Mouse (Mus musculus): ENCODE measurements at regions not wholly inside any gene's neighbourhood (a gene's known extent, or its start where the extent isn't known, plus 50 kb on each side); places are given as distances from the start of the nearest gene placed in this dataset.

- peak; percentile 40 for DNase-seq (ENCODE audit: low read depth)
- no peak for TF ChIP-seq POLR2A (IDR thresholded peaks at IDR 0.05; ENCODE audit: borderline replicate concordance, extremely low read depth, insufficient read depth, insufficient read length, poor library complexity, severe bottlenecking)
- TF ChIP-seq CTCF (IDR thresholded peaks at IDR 0.05; ENCODE audit: borderline replicate concordance, extremely low read depth, insufficient read depth, insufficient read length) = no peak
Observed at GRCm38 (mm10) chr3:9346356-9346755, 263.5 kb downstream of the Zfp704 start.

GRCm38 (mm10) chr3:9345885-9346284 lies 264.0 kb downstream of the Zfp704 start:
- DNase-seq (ENCODE audit: low read depth) = no peak
- TF ChIP-seq POLR2A (IDR thresholded peaks at IDR 0.05; ENCODE audit: borderline replicate concordance, extremely low read depth, insufficient read depth, insufficient read length, poor library complexity, severe bottlenecking) (no peak), CTCF (IDR thresholded peaks at IDR 0.05; ENCODE audit: borderline replicate concordance, extremely low read depth, insufficient read depth, insufficient read length) (no peak)

GRCm38 (mm10) chr3:9343586-9343985 lies 266.3 kb downstream of the Zfp704 start:
- TF ChIP-seq POLR2A (IDR thresholded peaks at IDR 0.05; ENCODE audit: borderline replicate concordance, extremely low read depth, insufficient read depth, insufficient read length, poor library complexity, severe bottlenecking) = no peak
- TF ChIP-seq CTCF (IDR thresholded peaks at IDR 0.05; ENCODE audit: borderline replicate concordance, extremely low read depth, insufficient read depth, insufficient read length) = no peak
- DNase-seq (ENCODE audit: low read depth) = peak; percentile 26

- DNase-seq (ENCODE audit: low read depth) = no peak
- no peak for TF ChIP-seq CTCF (IDR thresholded peaks at IDR 0.05; ENCODE audit: borderline replicate concordance, extremely low read depth, insufficient read depth, insufficient read length)
- no peak for TF ChIP-seq POLR2A (IDR thresholded peaks at IDR 0.05; ENCODE audit: borderline replicate concordance, extremely low read depth, insufficient read depth, insufficient read length, poor library complexity, severe bottlenecking)
Observed at GRCm38 (mm10) chr3:9342167-9342566, 267.7 kb downstream of the Zfp704 start.

GRCm38 (mm10) chr3:9341657-9342056 lies 268.2 kb downstream of the Zfp704 start:
- peak; percentile 61 for DNase-seq (ENCODE audit: low read depth)
- TF ChIP-seq POLR2A (IDR thresholded peaks at IDR 0.05; ENCODE audit: borderline replicate concordance, extremely low read depth, insufficient read depth, insufficient read length, poor library complexity, severe bottlenecking) (no peak), CTCF (IDR thresholded peaks at IDR 0.05; ENCODE audit: borderline replicate concordance, extremely low read depth, insufficient read depth, insufficient read length) (no peak)

GRCm38 (mm10) chr3:9341244-9341643 lies 268.6 kb downstream of the Zfp704 start:
- TF ChIP-seq CTCF (IDR thresholded peaks at IDR 0.05; ENCODE audit: borderline replicate concordance, extremely low read depth, insufficient read depth, insufficient read length) = no peak
- TF ChIP-seq POLR2A (IDR thresholded peaks at IDR 0.05; ENCODE audit: borderline replicate concordance, extremely low read depth, insufficient read depth, insufficient read length, poor library complexity, severe bottlenecking) = no peak
- DNase-seq (ENCODE audit: low read depth) = no peak

GRCm38 (mm10) chr3:9340788-9341187 lies 269.1 kb downstream of the Zfp704 start:
- TF ChIP-seq POLR2A (IDR thresholded peaks at IDR 0.05; ENCODE audit: borderline replicate concordance, extremely low read depth, insufficient read depth, insufficient read length, poor library complexity, severe bottlenecking) = no peak
- TF ChIP-seq CTCF (IDR thresholded peaks at IDR 0.05; ENCODE audit: borderline replicate concordance, extremely low read depth, insufficient read depth, insufficient read length) = no peak
- DNase-seq (ENCODE audit: low read depth) = peak; percentile 66

GRCm38 (mm10) chr3:9340344-9340743 lies 269.5 kb downstream of the Zfp704 start:
- no peak for TF ChIP-seq CTCF (IDR thresholded peaks at IDR 0.05; ENCODE audit: borderline replicate concordance, extremely low read depth, insufficient read depth, insufficient read length)
- TF ChIP-seq POLR2A (IDR thresholded peaks at IDR 0.05; ENCODE audit: borderline replicate concordance, extremely low read depth, insufficient read depth, insufficient read length, poor library complexity, severe bottlenecking) = no peak
- DNase-seq (ENCODE audit: low read depth) = peak; percentile 49

GRCm38 (mm10) chr3:9339669-9340068 lies 270.2 kb downstream of the Zfp704 start:
- DNase-seq (ENCODE audit: low read depth) = no peak
- TF ChIP-seq POLR2A (IDR thresholded peaks at IDR 0.05; ENCODE audit: borderline replicate concordance, extremely low read depth, insufficient read depth, insufficient read length, poor library complexity, severe bottlenecking) = no peak
- no peak for TF ChIP-seq CTCF (IDR thresholded peaks at IDR 0.05; ENCODE audit: borderline replicate concordance, extremely low read depth, insufficient read depth, insufficient read length)

- no peak for DNase-seq (ENCODE audit: low read depth)
- TF ChIP-seq CTCF (IDR thresholded peaks at IDR 0.05; ENCODE audit: borderline replicate concordance, extremely low read depth, insufficient read depth, insufficient read length) (no peak), POLR2A (IDR thresholded peaks at IDR 0.05; ENCODE audit: borderline replicate concordance, extremely low read depth, insufficient read depth, insufficient read length, poor library complexity, severe bottlenecking) (no peak)
Observed at GRCm38 (mm10) chr3:9335580-9335979, 274.3 kb downstream of the Zfp704 start.
